Mouse (Mus musculus): ENCODE data around the gene Bak1. TPM values are rescaled to one million over a fixed set of nuclear protein-coding genes. Genes with fewer than 3 reads are reported as not detected.
A peak's percentile ranks its signal among the peaks of the same experiment; 100 is the strongest.

The Bak1 gene
- polyA plus RNA-seq (2014; fragmentation: Nextera tagmentation; extraction: Ambion mirVana), result 7.4 and 9.5 TPM in 2 replicates

DNA sequence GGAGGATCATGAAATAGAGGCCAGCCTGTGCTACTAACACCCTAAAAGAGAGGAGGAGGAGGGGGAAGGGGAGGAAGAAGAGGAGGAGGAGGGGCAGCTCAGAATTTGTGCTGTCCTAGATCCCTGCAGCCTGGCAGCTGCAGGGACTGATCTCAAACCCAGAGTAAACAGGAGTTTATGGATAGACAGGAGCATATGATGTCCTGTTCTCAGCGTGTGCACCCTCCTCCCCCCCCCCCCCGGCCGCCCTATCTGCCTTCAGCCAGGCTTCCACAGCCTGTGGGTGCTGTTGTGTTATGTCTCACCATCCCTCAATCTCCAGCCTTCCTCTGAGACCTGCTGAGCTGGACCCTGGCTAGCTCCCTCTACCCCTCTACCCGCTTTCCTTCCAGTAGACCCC, at the start of gene Bak1:
Gene Bak1, minus strand, starts transcription at position 101 of the 400 bp plus-strand sequence.
- Histone ChIP-seq H3K9me3 (ENCODE audit: control insufficient read depth, low read length) (no peaks in the 10 kb centered on the region), H3K9ac (ENCODE audit: low read depth, low read length) (peak within 1 kb of the TSS; percentile 71), H3K4me1 (replicated peaks; ENCODE audit: control insufficient read depth, insufficient read depth, low read length) (peaks cover 6% of the 10 kb centered on the region), H3K27ac (ENCODE audit: low read depth, low read length) (0 out of 2 replicates have a peak within 1 kb of the TSS, but pooled peaks have one; percentile 0), H3K36me3 (ENCODE audit: control insufficient read depth, insufficient read depth, low read length) (no peaks in the 10 kb centered on the region), H3K27me3 (ENCODE audit: control insufficient read depth, insufficient read depth, low read length) (no peaks in the 10 kb centered on the region), H3K4me2 (replicated peaks; ENCODE audit: low read depth, low read length) (peak within 1 kb of the TSS; percentile 80), H3K4me3 (ENCODE audit: low read depth, low read length) (peak within 1 kb of the TSS; percentile 42)
- DNase-seq (ENCODE audit: low spot score), result no peak
- ATAC-seq (ENCODE audit: low FRiP score), result peak; percentile 20; the same call in 1 of the 2 replicates
- WGBS, result 76% methylated on average over 2 of the region's 4 CpGs

DNA sequence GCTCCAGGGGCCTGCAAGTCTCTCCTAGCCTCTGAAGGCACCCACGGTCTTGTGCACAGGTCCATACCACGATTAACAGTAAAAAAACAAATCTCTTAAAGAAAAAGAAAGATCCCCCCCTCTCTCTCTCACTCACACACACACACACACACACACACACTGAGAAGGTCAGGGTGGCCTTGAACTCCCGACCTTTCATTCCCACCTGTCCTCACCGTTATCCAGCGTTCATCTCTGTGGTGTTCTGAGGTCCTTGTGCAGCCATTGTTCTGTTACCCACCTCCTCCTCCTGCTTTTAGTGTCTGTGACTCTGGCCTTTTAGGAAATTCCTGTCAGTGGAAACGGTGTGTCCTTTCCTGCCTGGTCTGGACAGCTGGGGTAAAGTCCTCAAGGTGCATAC, 49.7 kb upstream of the Bak1 start:
- Histone ChIP-seq H3K36me3 (ENCODE audit: control insufficient read depth, insufficient read depth, low read length) (no peaks in the 10 kb centered on the region), H3K4me2 (replicated peaks; ENCODE audit: low read depth, low read length) (no peak overlapping the region), H3K27me3 (ENCODE audit: control insufficient read depth, insufficient read depth, low read length) (no peaks in the 10 kb centered on the region), H3K4me1 (replicated peaks; ENCODE audit: control insufficient read depth, insufficient read depth, low read length) (no peaks in the 10 kb centered on the region), H3K9me3 (ENCODE audit: control insufficient read depth, low read length) (peaks cover 3% of the 10 kb centered on the region; the same call in 1 of the 2 replicates), H3K27ac (ENCODE audit: low read depth, low read length) (no peak overlapping the region), H3K4me3 (ENCODE audit: low read depth, low read length) (no peak overlapping the region), H3K9ac (ENCODE audit: low read depth, low read length) (no peak overlapping the region)
- DNase-seq (ENCODE audit: low spot score) (no peak), ATAC-seq (ENCODE audit: low FRiP score) (no peak)
- 84% methylated on average over 6 of the region's 6 CpGs for WGBS

DNA sequence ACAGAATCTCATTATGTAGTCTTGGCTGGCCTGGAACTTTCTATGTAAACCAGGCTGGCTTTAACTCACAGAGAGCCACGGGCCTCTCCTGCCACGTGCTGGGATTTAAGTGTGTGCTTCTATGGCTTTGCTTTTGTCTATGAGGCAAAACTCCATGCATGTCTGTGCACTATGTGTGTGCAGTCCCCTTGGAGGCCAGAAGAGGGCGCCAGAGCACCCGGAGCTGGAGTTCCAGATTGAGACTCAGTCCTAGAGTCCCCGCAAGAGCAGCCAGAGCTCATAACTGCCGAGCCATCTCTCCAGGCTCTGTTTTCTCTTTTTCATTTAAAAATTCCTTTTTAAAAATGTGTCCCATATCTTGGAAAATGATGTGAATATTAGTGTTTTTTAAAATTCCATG, 49.1 kb upstream of the Bak1 start:
- Histone ChIP-seq H3K36me3 (ENCODE audit: control insufficient read depth, insufficient read depth, low read length) (no peaks in the 10 kb centered on the region), H3K27me3 (ENCODE audit: control insufficient read depth, insufficient read depth, low read length) (no peaks in the 10 kb centered on the region), H3K4me2 (replicated peaks; ENCODE audit: low read depth, low read length) (no peak overlapping the region), H3K4me3 (ENCODE audit: low read depth, low read length) (no peak overlapping the region), H3K9me3 (ENCODE audit: control insufficient read depth, low read length) (peaks cover 3% of the 10 kb centered on the region; the same call in 1 of the 2 replicates), H3K27ac (ENCODE audit: low read depth, low read length) (no peak overlapping the region), H3K9ac (ENCODE audit: low read depth, low read length) (no peak overlapping the region), H3K4me1 (replicated peaks; ENCODE audit: control insufficient read depth, insufficient read depth, low read length) (no peaks in the 10 kb centered on the region)
- 76% methylated on average over 6 of the region's 6 CpGs for WGBS
- no peak for ATAC-seq (ENCODE audit: low FRiP score)
- DNase-seq (ENCODE audit: low spot score), result peak; percentile 27

DNA sequence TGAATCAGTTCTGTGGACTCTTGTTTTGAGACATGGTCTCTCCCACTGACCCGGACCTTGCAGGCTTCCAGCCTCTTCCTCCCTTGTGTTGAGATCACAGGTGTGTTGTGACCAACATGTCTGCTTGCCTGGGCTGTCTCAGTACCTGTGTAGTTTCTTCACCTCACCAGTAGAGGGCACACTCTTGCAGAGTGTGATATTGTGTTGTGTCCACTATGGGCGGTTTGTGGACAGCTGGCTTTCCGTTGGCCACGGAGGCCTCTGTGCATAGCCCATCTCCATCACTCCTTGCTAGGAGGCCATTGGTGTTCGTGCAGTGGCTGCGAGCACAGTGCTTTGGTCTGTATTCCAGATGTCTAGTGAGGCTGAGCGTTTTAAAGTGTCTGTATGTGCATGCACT, 48.3 kb upstream of the Bak1 start:
- no peak overlapping the region for H3K4me3 ChIP-seq (ENCODE audit: low read depth, low read length)

GRCm38 (mm10) chr17:27074849-27075745, 46.3 kb upstream of the Bak1 start:
- H3K9ac ChIP-seq (ENCODE audit: low read depth, low read length), result no peak overlapping the region
- ATAC-seq (ENCODE audit: low FRiP score), result no peak

More for the DNA sequence above, 48.3 kb upstream of the Bak1 start:
- no peaks in the 10 kb centered on the region for H3K4me1 ChIP-seq (replicated peaks; ENCODE audit: control insufficient read depth, insufficient read depth, low read length)
- H3K9ac ChIP-seq (ENCODE audit: low read depth, low read length), result no peak overlapping the region
- 96% methylated on average over 7 of the region's 7 CpGs for WGBS
- H3K9me3 ChIP-seq (ENCODE audit: control insufficient read depth, low read length), result peaks cover 3% of the 10 kb centered on the region; the same call in 1 of the 2 replicates
- no peak overlapping the region for H3K27ac ChIP-seq (ENCODE audit: low read depth, low read length)
- no peaks in the 10 kb centered on the region for H3K27me3 ChIP-seq (ENCODE audit: control insufficient read depth, insufficient read depth, low read length)
- H3K4me2 ChIP-seq (replicated peaks; ENCODE audit: low read depth, low read length), result no peak overlapping the region
- DNase-seq (ENCODE audit: low spot score), result no peak
- ATAC-seq (ENCODE audit: low FRiP score), result no peak
- no peaks in the 10 kb centered on the region for H3K36me3 ChIP-seq (ENCODE audit: control insufficient read depth, insufficient read depth, low read length)

DNA sequence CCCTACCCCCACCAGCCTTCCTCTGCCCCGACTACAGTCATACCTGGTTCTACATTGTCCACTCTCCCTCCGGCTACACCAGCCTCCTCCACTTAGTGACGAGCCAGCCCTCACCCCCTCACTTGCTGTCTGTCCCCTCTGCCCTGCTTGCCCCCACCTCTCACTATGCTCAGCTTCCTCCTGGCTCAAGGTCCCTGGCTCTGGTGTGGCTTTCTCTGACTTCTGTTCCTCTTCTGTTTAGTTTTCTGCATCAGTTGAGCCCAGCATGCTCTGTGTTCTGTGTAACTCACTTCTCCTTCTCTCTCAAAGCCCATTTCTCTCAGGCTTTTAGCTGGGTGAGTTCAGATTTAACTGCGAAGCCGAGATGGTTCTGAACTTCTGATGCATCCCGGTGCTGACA, 45.4 kb upstream of the Bak1 start:
- H3K36me3 ChIP-seq (ENCODE audit: control insufficient read depth, insufficient read depth, low read length), result no peaks in the 10 kb centered on the region
- 67% methylated on average over 6 of the region's 6 CpGs for WGBS
- no peak for ATAC-seq (ENCODE audit: low FRiP score)
- no peak overlapping the region for H3K4me3 ChIP-seq (ENCODE audit: low read depth, low read length)
- no peak overlapping the region for H3K27ac ChIP-seq (ENCODE audit: low read depth, low read length)
- DNase-seq (ENCODE audit: low spot score), result no peak
- peaks cover 3% of the 10 kb centered on the region; the same call in 1 of the 2 replicates for H3K9me3 ChIP-seq (ENCODE audit: control insufficient read depth, low read length)
- H3K9ac ChIP-seq (ENCODE audit: low read depth, low read length), result no peak overlapping the region
- H3K27me3 ChIP-seq (ENCODE audit: control insufficient read depth, insufficient read depth, low read length), result no peaks in the 10 kb centered on the region
- H3K4me2 ChIP-seq (replicated peaks; ENCODE audit: low read depth, low read length), result no peak overlapping the region
- H3K4me1 ChIP-seq (replicated peaks; ENCODE audit: control insufficient read depth, insufficient read depth, low read length), result peaks cover 5% of the 10 kb centered on the region

More at GRCm38 (mm10) chr17:27074849-27075745, 46.3 kb upstream of the Bak1 start:
- Histone ChIP-seq H3K4me3 (ENCODE audit: low read depth, low read length) (no peak overlapping the region), H3K27ac (ENCODE audit: low read depth, low read length) (no peak overlapping the region), H3K36me3 (ENCODE audit: control insufficient read depth, insufficient read depth, low read length) (no peaks in the 10 kb centered on the region), H3K4me1 (replicated peaks; ENCODE audit: control insufficient read depth, insufficient read depth, low read length) (no peaks in the 10 kb centered on the region), H3K9me3 (ENCODE audit: control insufficient read depth, low read length) (peaks cover 3% of the 10 kb centered on the region; the same call in 1 of the 2 replicates), H3K27me3 (ENCODE audit: control insufficient read depth, insufficient read depth, low read length) (no peaks in the 10 kb centered on the region), H3K4me2 (replicated peaks; ENCODE audit: low read depth, low read length) (no peak overlapping the region)
- WGBS, result 85% methylated on average over 17 of the region's 17 CpGs
- no peak for DNase-seq (ENCODE audit: low spot score)

DNA sequence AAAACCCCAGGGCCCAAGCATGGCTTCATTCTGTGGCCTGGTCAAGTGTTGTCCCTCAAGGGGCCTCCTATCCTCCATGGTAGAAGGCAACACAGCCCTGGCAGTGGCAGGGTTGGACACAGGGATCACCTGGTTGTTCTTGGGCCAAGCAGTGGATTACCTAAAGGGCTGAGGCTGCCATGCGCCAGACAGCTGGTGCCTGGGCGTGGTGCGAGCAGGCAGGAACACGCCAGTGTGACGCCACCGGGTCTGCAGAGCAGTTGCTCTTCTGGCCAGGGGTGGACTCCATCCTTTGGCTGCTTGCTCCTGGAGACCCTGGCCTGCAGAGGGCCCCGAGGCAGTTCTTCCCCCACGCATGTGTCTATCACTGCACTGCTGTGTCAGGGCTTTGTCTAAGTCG, 45.0 kb upstream of the Bak1 start:
- peaks cover 5% of the 10 kb centered on the region for H3K4me1 ChIP-seq (replicated peaks; ENCODE audit: control insufficient read depth, insufficient read depth, low read length)
- DNase-seq (ENCODE audit: low spot score) (no peak), ATAC-seq (ENCODE audit: low FRiP score) (no peak)
- H3K27ac ChIP-seq (ENCODE audit: low read depth, low read length), result no peak overlapping the region
- H3K9ac ChIP-seq (ENCODE audit: low read depth, low read length), result no peak overlapping the region
- no peaks in the 10 kb centered on the region for H3K36me3 ChIP-seq (ENCODE audit: control insufficient read depth, insufficient read depth, low read length)
- 79% methylated on average over 9 of the region's 9 CpGs for WGBS
- peaks cover 3% of the 10 kb centered on the region; the same call in 1 of the 2 replicates for H3K9me3 ChIP-seq (ENCODE audit: control insufficient read depth, low read length)
- no peak overlapping the region for H3K4me3 ChIP-seq (ENCODE audit: low read depth, low read length)
- no peak overlapping the region for H3K4me2 ChIP-seq (replicated peaks; ENCODE audit: low read depth, low read length)
- no peaks in the 10 kb centered on the region for H3K27me3 ChIP-seq (ENCODE audit: control insufficient read depth, insufficient read depth, low read length)

- Histone ChIP-seq H3K36me3 (ENCODE audit: control insufficient read depth, insufficient read depth, low read length) (no peaks in the 10 kb centered on the region), H3K27ac (ENCODE audit: low read depth, low read length) (no peak overlapping the region), H3K4me3 (ENCODE audit: low read depth, low read length) (no peak overlapping the region), H3K4me2 (replicated peaks; ENCODE audit: low read depth, low read length) (no peak overlapping the region), H3K27me3 (ENCODE audit: control insufficient read depth, insufficient read depth, low read length) (no peaks in the 10 kb centered on the region), H3K9me3 (ENCODE audit: control insufficient read depth, low read length) (peaks cover 3% of the 10 kb centered on the region; the same call in 1 of the 2 replicates), H3K4me1 (replicated peaks; ENCODE audit: control insufficient read depth, insufficient read depth, low read length) (peaks cover 5% of the 10 kb centered on the region), H3K9ac (ENCODE audit: low read depth, low read length) (no peak overlapping the region)
- WGBS, result 80% methylated on average over 5 of the region's 5 CpGs
- DNase-seq (ENCODE audit: low spot score) (no peak), ATAC-seq (ENCODE audit: low FRiP score) (no peak)
Observed at GRCm38 (mm10) chr17:27073126-27073525, 44.3 kb upstream of the Bak1 start.

DNA sequence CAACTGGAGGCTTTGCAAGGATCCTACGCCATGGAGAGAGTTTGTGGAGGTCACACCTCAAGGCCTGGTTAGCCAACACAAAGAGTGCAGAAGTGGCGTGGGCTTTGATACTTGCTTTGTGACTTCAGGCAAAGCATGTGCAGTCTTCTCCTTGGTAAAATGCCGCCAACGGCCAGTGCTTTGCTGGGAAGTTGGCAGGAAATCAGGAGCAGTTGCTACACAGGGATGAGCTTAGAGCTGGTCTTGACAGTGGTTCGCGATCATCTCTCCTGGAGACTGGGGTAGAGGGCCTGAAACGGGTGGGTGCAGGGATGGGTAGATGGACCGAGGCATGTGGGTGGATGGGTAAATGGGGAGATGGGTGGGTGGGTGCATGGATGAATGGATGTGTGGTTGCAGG, 43.6 kb upstream of the Bak1 start:
- DNase-seq (ENCODE audit: low spot score) (no peak), ATAC-seq (ENCODE audit: low FRiP score) (no peak)
- Histone ChIP-seq H3K27ac (ENCODE audit: low read depth, low read length) (no peak overlapping the region), H3K4me3 (ENCODE audit: low read depth, low read length) (no peak overlapping the region), H3K36me3 (ENCODE audit: control insufficient read depth, insufficient read depth, low read length) (no peaks in the 10 kb centered on the region), H3K4me1 (replicated peaks; ENCODE audit: control insufficient read depth, insufficient read depth, low read length) (peaks cover 5% of the 10 kb centered on the region), H3K4me2 (replicated peaks; ENCODE audit: low read depth, low read length) (no peak overlapping the region), H3K9ac (ENCODE audit: low read depth, low read length) (no peak overlapping the region), H3K27me3 (ENCODE audit: control insufficient read depth, insufficient read depth, low read length) (no peaks in the 10 kb centered on the region), H3K9me3 (ENCODE audit: control insufficient read depth, low read length) (no peaks in the 10 kb centered on the region)
- 94% methylated on average over 8 of the region's 8 CpGs for WGBS
